Mouse (Mus musculus) skeletal muscle tissue, adult 2 months (tissue): ENCODE data around the gene Agap3.

ENCODE experiments used
- DNase-seq: peaks from one replicate; pipeline ENCODE4 v3.0.0-alpha.2; 2012; ENCODE audit warnings: low read depth, low spot score

Agap3 gene

DNA sequence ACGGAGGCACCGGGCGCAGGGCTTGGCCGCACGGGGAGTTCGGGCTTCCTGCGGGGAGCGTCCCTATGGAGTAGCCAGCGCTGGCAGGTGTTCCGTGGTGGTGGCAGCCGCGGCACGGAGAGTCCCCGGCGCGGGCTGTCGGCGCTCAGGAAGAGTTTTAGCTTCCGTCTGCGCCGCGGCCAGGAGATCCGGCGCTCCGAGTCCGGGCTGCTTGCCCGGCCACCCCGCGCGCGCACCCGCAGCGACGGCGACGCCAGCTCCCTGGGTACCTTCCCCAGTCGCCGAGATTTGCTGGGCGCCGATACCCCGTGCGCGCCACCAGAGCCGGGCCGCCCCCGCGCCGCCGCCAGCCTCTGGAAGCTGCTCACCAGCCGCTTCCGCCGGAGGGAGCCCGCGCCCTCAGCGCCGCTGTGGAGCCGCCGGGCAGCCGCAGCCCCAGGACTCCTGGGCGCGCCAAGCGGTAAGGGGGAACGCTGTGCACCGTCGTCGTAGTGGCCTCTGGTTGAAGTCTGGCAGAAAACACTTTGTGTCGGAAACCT is 22.8 kb downstream of the Agap3 start:
- no peak for DNase-seq

- DNase-seq = no peak
These were observed 23.7 kb downstream of the Agap3 start for GRCm38 (mm10) chr5:24475476-24476241.

- no peak for DNase-seq
These were observed 25.9 kb downstream of the Agap3 start for GRCm38 (mm10) chr5:24477909-24478308.

DNA sequence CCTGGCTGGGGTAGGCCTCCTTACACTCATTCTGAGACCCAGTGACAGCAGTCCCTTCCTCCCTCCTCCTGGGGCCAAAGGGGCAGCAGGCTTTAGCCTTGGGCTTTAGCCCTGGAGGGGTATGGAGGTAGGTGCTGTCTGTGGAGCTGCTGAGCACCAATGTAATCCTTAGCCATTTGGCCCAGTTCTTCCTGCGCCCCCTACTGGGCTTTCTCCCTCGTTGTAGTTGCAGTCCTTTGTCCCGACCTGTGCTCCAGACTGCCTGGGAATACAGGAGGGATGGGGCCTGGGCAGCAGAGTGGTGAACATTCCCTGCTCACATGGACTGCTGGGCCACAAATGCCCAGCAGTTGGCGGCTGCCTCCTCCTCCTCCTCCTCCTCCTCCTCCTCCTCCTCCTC is 29.7 kb downstream of the Agap3 start:
- no peak for DNase-seq

DNA sequence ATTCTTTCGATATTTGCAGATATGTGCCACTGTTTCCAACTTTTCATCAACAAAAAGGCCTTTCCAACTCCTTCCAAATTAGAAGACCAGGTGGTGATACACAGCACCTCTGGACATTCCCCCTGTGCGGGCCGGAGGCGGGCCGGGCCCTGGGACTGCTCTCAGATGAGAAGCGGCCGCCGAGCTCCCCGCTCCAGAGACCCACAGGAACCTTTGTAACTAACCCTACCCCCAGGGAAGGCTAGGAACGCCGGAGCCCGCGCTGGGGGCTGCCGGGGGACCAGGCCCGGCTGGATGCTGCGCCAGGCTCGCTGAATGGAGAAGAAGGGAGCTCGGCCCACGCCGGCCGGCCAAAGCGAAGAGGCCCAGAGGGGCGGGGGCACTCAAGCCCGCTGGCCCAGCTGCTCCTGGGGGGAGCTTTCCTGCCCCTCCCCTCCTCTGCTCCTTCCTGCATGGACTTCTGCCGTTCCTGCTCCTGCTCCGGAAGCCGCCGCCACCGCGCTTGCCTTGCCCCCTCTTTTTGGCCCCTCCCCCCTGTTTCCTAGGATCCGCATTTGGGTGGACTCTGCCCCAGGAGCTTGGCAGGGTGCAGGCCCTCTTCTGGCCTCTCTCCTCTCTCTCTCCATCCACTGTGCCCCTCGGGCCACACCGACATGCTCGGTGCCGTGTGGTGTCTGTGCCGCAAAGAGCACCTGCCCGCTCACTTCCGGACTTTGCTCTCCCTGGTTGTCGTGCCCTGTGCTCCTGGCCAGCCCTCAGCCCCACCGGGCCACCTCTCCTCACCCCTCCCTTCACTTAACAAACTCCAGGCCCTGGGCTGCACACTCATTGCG is 30.5 kb downstream of the Agap3 start:
- no peak for DNase-seq

DNA sequence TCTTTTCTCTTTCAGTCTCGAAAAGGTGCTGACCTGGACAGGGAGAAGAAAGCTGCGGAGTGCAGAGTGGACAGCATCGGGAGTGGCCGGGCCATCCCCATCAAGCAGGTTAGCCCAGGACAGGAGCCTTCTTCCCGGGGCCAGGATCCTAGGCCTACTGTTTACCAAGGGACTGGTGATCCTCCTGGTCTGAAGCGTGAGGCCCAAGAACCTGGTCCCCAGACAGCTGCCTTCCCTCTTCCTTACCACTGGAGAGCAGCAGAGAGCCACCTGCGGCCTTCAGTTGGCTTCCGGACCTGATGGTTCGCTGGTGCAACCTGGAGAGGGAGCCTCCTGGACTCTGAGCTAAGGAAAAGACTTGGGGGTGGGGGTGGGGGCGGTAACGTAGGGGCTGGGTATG is 31.3 kb downstream of the Agap3 start:
- DNase-seq = peak; percentile 47

GRCm38 (mm10) chr5:24484963-24485362 is 33.0 kb downstream of the Agap3 start:
- DNase-seq = no peak

- peak; percentile 81 for DNase-seq
These were observed 34.1 kb downstream of the Agap3 start for GRCm38 (mm10) chr5:24486097-24486496.

DNA sequence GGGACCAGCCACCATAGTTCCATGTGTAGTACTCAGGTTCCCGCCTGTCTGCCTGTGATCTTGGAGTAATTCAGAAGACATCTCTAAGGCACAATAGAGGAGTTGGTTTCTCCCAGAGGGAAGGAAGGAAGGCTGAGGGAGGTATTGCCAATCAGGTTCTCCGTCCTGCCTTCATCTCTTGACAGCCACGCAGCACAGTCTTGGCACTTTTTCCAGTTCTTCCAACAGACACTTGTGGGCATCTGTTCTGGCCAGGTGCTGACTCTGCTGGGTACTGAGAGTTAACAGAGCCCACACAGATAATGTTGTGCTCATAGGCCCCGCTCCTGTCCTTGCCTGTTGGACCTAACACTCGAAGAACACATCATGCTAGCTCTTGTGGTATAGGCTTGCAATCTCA is 34.8 kb downstream of the Agap3 start:
- no peak for DNase-seq

DNA sequence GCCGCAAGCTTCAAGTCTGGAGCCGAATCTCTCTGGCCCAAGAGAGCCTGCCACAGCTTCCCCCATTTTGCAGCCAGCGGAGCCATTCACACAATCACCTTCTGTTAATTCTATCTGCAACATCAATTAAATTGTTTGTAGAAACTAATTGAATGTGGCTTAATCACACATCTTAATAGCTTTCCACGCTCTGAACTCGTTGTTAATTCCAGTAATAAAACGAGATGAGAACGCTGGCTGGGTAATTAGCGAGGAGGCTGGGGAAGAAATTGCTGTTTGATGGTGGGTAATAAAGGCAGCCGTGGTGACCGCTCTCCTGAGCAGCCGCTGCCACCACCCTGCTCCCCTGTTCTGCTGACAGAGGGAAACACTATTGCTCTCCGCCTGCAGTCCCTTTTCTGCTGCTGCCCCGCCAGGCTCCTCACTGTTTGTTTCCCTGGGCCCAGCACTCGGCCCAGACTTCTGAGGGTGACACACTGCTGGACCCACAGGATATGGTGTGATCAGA is 38.5 kb downstream of the Agap3 start:
- DNase-seq = no peak

DNA sequence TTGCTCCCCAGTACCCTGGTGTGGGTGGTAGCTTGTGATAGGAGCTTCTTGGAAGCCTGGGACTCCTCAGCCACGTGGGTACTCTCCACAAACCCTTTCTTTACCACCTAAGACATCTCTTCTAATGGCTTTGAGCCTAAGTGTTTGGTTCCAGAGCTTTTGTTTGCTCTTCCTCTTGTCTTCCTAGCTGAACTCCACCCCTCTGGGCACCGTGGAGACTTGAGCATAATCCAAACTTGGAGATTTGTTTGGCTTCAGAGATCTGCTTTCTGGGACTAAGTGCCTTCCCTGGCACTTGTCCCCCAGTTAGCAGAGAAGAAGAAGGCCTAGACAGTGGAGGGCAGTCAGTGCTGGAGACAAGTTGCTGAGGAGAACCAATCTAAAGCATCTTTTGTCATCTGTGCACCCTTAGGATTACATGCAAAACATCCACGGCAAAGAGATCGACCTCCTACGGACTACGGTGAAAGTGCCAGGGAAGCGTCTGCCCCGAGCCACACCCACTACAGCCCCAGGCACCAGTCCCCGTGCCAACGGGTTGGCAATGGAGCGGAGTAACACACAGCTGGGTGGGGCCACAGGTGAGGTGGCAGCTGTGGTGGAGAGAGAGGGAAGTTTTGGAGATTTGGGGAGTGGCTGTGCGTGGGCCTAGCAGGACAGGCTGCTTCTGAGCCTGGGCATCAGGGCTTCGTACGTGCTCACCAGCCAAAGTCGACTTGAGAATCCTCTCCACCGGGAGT is 40.7 kb downstream of the Agap3 start:
- no peak for DNase-seq

- DNase-seq = no peak
These were observed 43.0 kb downstream of the Agap3 start for GRCm38 (mm10) chr5:24495019-24495418.

- no peak for DNase-seq
These were observed 44.8 kb downstream of the Agap3 start for GRCm38 (mm10) chr5:24496756-24497155.

- DNase-seq = no peak
These were observed 45.5 kb downstream of the Agap3 start for GRCm38 (mm10) chr5:24497526-24497925.

GRCm38 (mm10) chr5:24499113-24499512 is 47.1 kb downstream of the Agap3 start:
- no peak for DNase-seq

GRCm38 (mm10) chr5:24500851-24501250 is 48.9 kb downstream of the Agap3 start:
- DNase-seq = no peak

DNA sequence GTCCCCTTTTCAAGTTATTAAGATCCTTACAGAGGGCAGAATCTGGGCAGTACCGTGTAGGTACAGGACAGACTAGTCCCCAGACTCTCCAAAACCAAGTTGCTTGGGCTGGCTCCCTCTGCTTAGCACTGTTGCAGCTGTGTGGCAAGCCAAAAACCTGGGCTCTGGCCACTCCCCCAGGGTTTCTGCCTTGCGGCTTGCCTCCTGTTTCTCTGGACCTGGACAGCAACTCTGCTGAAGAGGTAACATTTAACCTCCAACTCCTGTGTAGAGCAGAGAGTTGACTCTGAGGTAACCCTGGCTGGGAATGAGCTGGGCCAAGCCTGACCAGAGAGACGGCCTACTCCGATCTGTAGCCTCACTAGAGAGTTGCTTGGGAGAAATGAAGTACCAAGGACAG is 50.8 kb downstream of the Agap3 start:
- DNase-seq = no peak

- DNase-seq = no peak
These were observed 53.5 kb downstream of the Agap3 start for GRCm38 (mm10) chr5:24505513-24505912.

- no peak for DNase-seq
These were observed 56.4 kb downstream of the Agap3 start for GRCm38 (mm10) chr5:24508406-24508805.

- DNase-seq = no peak
These were observed 58.7 kb downstream of the Agap3 start for GRCm38 (mm10) chr5:24510635-24511034.

- DNase-seq = no peak
These were observed 60.3 kb downstream of the Agap3 start for GRCm38 (mm10) chr5:24512271-24512670.

DNA sequence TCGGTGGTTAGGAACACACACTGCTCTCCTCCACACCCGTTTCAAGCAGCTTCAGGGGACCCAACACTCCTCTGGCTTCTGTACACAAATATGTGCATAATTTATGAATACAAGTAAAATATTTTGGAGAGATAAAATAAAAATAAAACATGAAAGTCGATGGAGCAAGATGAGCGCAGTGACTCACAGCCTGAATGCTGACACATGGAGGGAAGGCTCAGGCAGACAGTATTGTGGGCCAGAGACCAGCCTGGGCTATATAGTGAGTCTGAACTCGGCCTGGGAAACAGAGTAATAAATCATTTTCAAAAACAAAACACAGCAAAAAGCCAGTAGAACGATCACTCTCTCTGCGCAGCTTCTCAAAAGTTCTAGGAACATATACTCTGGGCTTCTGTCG is 69.4 kb downstream of the Agap3 start:
- DNase-seq = no peak
